Mouse (Mus musculus) midbrain, embryonic 11.5 days (tissue): Measurements from ENCODE around the gene 9230104L09Rik. TPM values are rescaled to one million over a fixed set of nuclear protein-coding genes. Genes with fewer than 3 reads are reported as not detected.

ENCODE experiments used
- ATAC-seq: fragments of 200-750 bp; cut with Nextera tagmentation; 2 replicates; pipeline ENCODE4 v1.8.0; 2017; ENCODE audit warnings: moderate TSS enrichment, moderate library complexity; ENCODE audit not compliant: low FRiP score
- DNase-seq: peaks from one replicate; pipeline ENCODE4 v3.0.0; 2015; ENCODE audit warnings: low spot score; ENCODE audit errors: missing footprints
- H3K27ac ChIP-seq: fragments of 300-500 bp; sonication (generic); 2 replicates; pipeline ENCODE4 v1.5.1; 2014; ENCODE audit warnings: low read depth, low read length
- H3K27me3 ChIP-seq: fragments of 300-500 bp; sonication (generic); 2 replicates; pipeline ENCODE4 v1.6.1; 2014; ENCODE audit warnings: mild to moderate bottlenecking, low read length, moderate library complexity, mixed read lengths; ENCODE audit not compliant: control insufficient read depth, insufficient read depth
- H3K36me3 ChIP-seq: fragments of 300-500 bp; sonication (generic); 2 replicates; pipeline ENCODE4 v1.6.1; 2014; ENCODE audit warnings: mild to moderate bottlenecking, low read length, moderate library complexity, mixed read lengths; ENCODE audit not compliant: control insufficient read depth, insufficient read depth
- H3K4me1 ChIP-seq: fragments of 300-500 bp; sonication (generic); 2 replicates; pipeline ENCODE4 v1.6.1; 2014; ENCODE audit warnings: low read length; ENCODE audit not compliant: control insufficient read depth, insufficient read depth
- H3K4me2 ChIP-seq: fragments of 300-500 bp; sonication (generic); 2 replicates; pipeline ENCODE4 v1.6.1; 2014; ENCODE audit warnings: mild to moderate bottlenecking, moderate library complexity
- H3K4me3 ChIP-seq: fragments of 300-500 bp; sonication (generic); 2 replicates; pipeline ENCODE4 v1.5.1; 2014; ENCODE audit warnings: low read depth, low read length
- H3K9ac ChIP-seq: fragments of 300-500 bp; sonication (generic); 2 replicates; pipeline ENCODE4 v1.6.1; 2014; ENCODE audit warnings: low read length
- H3K9me3 ChIP-seq: fragments of 300-500 bp; sonication (generic); 2 replicates; pipeline ENCODE4 v1.6.1; 2016; ENCODE audit warnings: low read length; ENCODE audit not compliant: control insufficient read depth
- WGBS: fragments of 180-500 bp; shearing (Covaris S2); extraction: QIAGEN DNeasy Blood & Tissue Kit; methylation state at CpG from one replicate; pipeline ENCODE4 v1.1.7; 2014; 5-methylcytosine and 5-hydroxymethylcytosine counted together
- polyA plus RNA-seq: library from polyadenylated mRNA; unstranded; fragments of >200 nt; fragmentation: Nextera tagmentation; extraction: Ambion mirVana; gene quantifications from 2 replicates; pipeline ENCODE4 v1.2.1, GENCODE M21; 2014

Gene 9230104L09Rik
- not detected in 2 replicates for polyA plus RNA-seq

- WGBS = 72% methylated on average over 2 of the region's 2 CpGs
- Histone ChIP-seq H3K9me3 (no peaks in the 10 kb centered on the region), H3K9ac (no peak within 1 kb of the TSS), H3K27ac (no peak within 1 kb of the TSS), H3K36me3 (no peaks in the 10 kb centered on the region), H3K27me3 (no peaks in the 10 kb centered on the region), H3K4me1 (no peaks in the 10 kb centered on the region), H3K4me3 (no peak within 1 kb of the TSS), H3K4me2 (no peak within 1 kb of the TSS)
- ATAC-seq = no peak
- no peak for DNase-seq
These were observed at the start of gene 9230104L09Rik for GRCm38 (mm10) chr2:148864966-148865365. Gene 9230104L09Rik, minus strand, starts transcription at chr2:148865038.

- Histone ChIP-seq H3K9me3 (no peaks in the 10 kb centered on the region), H3K27me3 (no peaks in the 10 kb centered on the region), H3K36me3 (no peaks in the 10 kb centered on the region), H3K9ac (no peak overlapping the region), H3K4me1 (no peaks in the 10 kb centered on the region), H3K4me2 (no peak overlapping the region; the same call in 1 of the 2 replicates), H3K4me3 (no peak overlapping the region), H3K27ac (no peak overlapping the region)
- 7% methylated on average over 5 of the region's 5 CpGs for WGBS
- DNase-seq (peak; percentile 91), ATAC-seq (peak; percentile 90)
These were observed 37.4 kb upstream of the 9230104L09Rik start for GRCm38 (mm10) chr2:148902286-148902685.

GRCm38 (mm10) chr2:148900305-148900704 is 35.5 kb upstream of the 9230104L09Rik start:
- no peak overlapping the region for H3K27ac ChIP-seq
- H3K36me3 ChIP-seq = no peaks in the 10 kb centered on the region
- no peaks in the 10 kb centered on the region for H3K27me3 ChIP-seq
- DNase-seq (no peak), ATAC-seq (no peak)
- WGBS = 60% methylated on average over 4 of the region's 4 CpGs
- H3K4me3 ChIP-seq = no peak overlapping the region
- no peak overlapping the region for H3K9ac ChIP-seq
- H3K4me2 ChIP-seq = no peak overlapping the region
- no peaks in the 10 kb centered on the region for H3K9me3 ChIP-seq
- H3K4me1 ChIP-seq = no peaks in the 10 kb centered on the region

GRCm38 (mm10) chr2:148896219-148896618 is 31.4 kb upstream of the 9230104L09Rik start:
- 91% methylated on average over 1 of the region's 1 CpGs for WGBS
- DNase-seq = no peak
- H3K36me3 ChIP-seq = no peaks in the 10 kb centered on the region
- H3K4me3 ChIP-seq = no peak overlapping the region
- H3K27ac ChIP-seq = no peak overlapping the region
- H3K9ac ChIP-seq = no peak overlapping the region
- H3K4me2 ChIP-seq = no peak overlapping the region
- H3K27me3 ChIP-seq = no peaks in the 10 kb centered on the region
- no peak for ATAC-seq
- H3K9me3 ChIP-seq = no peaks in the 10 kb centered on the region
- H3K4me1 ChIP-seq = no peaks in the 10 kb centered on the region

GRCm38 (mm10) chr2:148893107-148893506 is 28.3 kb upstream of the 9230104L09Rik start:
- peaks cover 2% of the 10 kb centered on the region; the same call in 1 of the 2 replicates for H3K4me1 ChIP-seq
- no peak for ATAC-seq
- H3K36me3 ChIP-seq = no peaks in the 10 kb centered on the region
- H3K27ac ChIP-seq = no peak overlapping the region
- H3K4me2 ChIP-seq = no peak overlapping the region
- DNase-seq = no peak
- no peak overlapping the region for H3K4me3 ChIP-seq
- no peaks in the 10 kb centered on the region for H3K27me3 ChIP-seq
- no peak overlapping the region for H3K9ac ChIP-seq
- no peaks in the 10 kb centered on the region for H3K9me3 ChIP-seq

GRCm38 (mm10) chr2:148890021-148890851 is 25.4 kb upstream of the 9230104L09Rik start:
- Histone ChIP-seq H3K9ac (no peak overlapping the region), H3K4me3 (no peak overlapping the region), H3K36me3 (no peaks in the 10 kb centered on the region), H3K4me2 (no peak overlapping the region), H3K27ac (peak overlapping the region; percentile 80), H3K4me1 (peaks cover 2% of the 10 kb centered on the region; the same call in 1 of the 2 replicates), H3K27me3 (no peaks in the 10 kb centered on the region), H3K9me3 (no peaks in the 10 kb centered on the region)
- 30% methylated on average over 5 of the region's 5 CpGs for whole genome bisulfite sequencing
- DNase-seq = no peak
- ATAC-seq = peak; percentile 88

GRCm38 (mm10) chr2:148889331-148890010 is 24.6 kb upstream of the 9230104L09Rik start:
- no peaks in the 10 kb centered on the region for H3K27me3 ChIP-seq
- H3K4me1 ChIP-seq = peaks cover 2% of the 10 kb centered on the region; the same call in 1 of the 2 replicates
- H3K4me3 ChIP-seq = no peak overlapping the region
- no peak overlapping the region for H3K4me2 ChIP-seq
- ATAC-seq (peak; percentile 86), DNase-seq (no peak)
- H3K9me3 ChIP-seq = no peaks in the 10 kb centered on the region
- H3K36me3 ChIP-seq = no peaks in the 10 kb centered on the region
- H3K27ac ChIP-seq = peak overlapping the region; percentile 80
- 44% methylated on average over 3 of the region's 3 CpGs for WGBS
- no peak overlapping the region for H3K9ac ChIP-seq

GRCm38 (mm10) chr2:148888872-148889271 is 24.0 kb upstream of the 9230104L09Rik start:
- peaks cover 2% of the 10 kb centered on the region; the same call in 1 of the 2 replicates for H3K4me1 ChIP-seq
- peak overlapping the region; percentile 80; the same call in 1 of the 2 replicates for H3K27ac ChIP-seq
- ATAC-seq (no peak), DNase-seq (no peak)
- H3K9ac ChIP-seq = no peak overlapping the region
- WGBS = 81% methylated on average over 3 of the region's 3 CpGs
- H3K4me2 ChIP-seq = no peak overlapping the region
- no peaks in the 10 kb centered on the region for H3K27me3 ChIP-seq
- no peaks in the 10 kb centered on the region for H3K36me3 ChIP-seq
- no peak overlapping the region for H3K4me3 ChIP-seq
- no peaks in the 10 kb centered on the region for H3K9me3 ChIP-seq

GRCm38 (mm10) chr2:148884738-148885137 is 19.9 kb upstream of the 9230104L09Rik start:
- DNase-seq (no peak), ATAC-seq (no peak)
- H3K4me1 ChIP-seq = no peaks in the 10 kb centered on the region
- no peak overlapping the region for H3K9ac ChIP-seq
- no peaks in the 10 kb centered on the region for H3K36me3 ChIP-seq
- H3K4me3 ChIP-seq = no peak overlapping the region
- no peaks in the 10 kb centered on the region for H3K9me3 ChIP-seq
- H3K4me2 ChIP-seq = no peak overlapping the region
- no peak overlapping the region for H3K27ac ChIP-seq
- no peaks in the 10 kb centered on the region for H3K27me3 ChIP-seq
